Mouse (Mus musculus): ENCODE results near the gene Naxd. TPM values are rescaled to one million over a fixed set of nuclear protein-coding genes. Genes with fewer than 3 reads are reported as not detected.
A peak's percentile ranks its signal among the peaks of the same experiment; 100 is the strongest.

The Naxd gene
- total and polyA plus RNA-seq, 3 experiments, result 54.8 to 72.3 TPM; not detected in 1

DNA sequence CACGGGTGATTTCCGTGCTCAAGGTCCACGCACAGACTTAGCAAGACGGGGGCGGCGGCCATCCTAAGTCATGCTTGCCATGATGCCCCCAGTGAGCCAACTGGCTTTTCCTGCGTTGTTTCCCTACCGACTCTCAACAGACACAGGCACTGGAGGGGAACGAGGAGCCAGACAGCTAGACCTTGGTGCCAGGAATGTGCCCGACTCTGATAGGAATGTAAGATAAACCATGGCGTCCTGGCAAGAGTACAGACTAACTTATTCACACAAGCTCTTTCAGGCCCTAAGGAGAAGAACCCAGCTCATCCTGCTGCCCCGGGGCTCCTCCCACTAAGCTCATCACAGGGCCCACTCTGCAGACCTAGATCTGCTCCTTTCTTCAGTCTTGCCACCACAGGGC lies 44.7 kb downstream of the Naxd start:
- peaks cover 0 to 5% of the 10 kb centered on the region in 2 experiments; a peak in 1 of 4 replicates for H3K36me3 ChIP-seq (ENCODE audit: control insufficient read depth in 1 of 2, insufficient read depth in 2 of 2, low read length in 2 of 2)
- H3K4me3 ChIP-seq (ENCODE audit: control insufficient read depth in 1 of 2, insufficient read depth in 1 of 2, low read depth in 2 of 2, low read length in 2 of 2), result no peak overlapping the region

DNA sequence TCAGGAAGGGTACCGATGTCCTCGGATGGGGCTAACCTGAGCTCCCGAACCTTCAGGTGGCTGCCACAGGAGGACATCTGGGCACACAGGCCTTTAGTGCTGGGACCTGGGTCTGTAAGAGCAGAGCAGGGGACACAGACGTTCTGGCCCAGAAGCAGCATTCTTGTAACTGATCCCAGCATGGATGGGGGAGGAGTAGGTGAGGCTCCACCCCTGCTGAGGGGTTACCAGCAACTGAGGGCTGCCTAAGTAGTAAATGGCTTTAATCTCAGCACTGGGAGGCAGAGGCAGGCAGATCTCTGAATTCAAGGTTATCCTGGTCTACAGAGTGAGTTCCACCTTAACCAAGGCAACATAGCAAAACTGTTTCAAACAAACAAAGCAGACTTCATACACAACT lies 45.6 kb downstream of the Naxd start:
- no peak for DNase-seq (ENCODE audit: low read depth, low spot score)
- Histone ChIP-seq H3K36me3 (ENCODE audit: control insufficient read depth in 1 of 2, insufficient read depth in 2 of 2, low read length in 2 of 2) (peaks cover 0 to 5% of the 10 kb centered on the region in 2 experiments; a peak in 1 of 4 replicates), H3K9me3 (replicated peaks; ENCODE audit: insufficient read depth, low read length) (no peaks in the 10 kb centered on the region), H3K9ac (ENCODE audit: control insufficient read depth, low read depth, low read length, poor library complexity, severe bottlenecking) (no peak overlapping the region), H3K4me3 (ENCODE audit: control insufficient read depth in 1 of 2, insufficient read depth in 1 of 2, low read depth in 2 of 2, low read length in 2 of 2) (no peak overlapping the region), H3K4me1 (ENCODE audit: control insufficient read depth in 1 of 2, insufficient read depth in 2 of 2, low read length in 2 of 2) (no peaks in the 10 kb centered on the region), H3K27me3 (ENCODE audit: control insufficient read depth in 1 of 2, insufficient read depth in 2 of 2, low read length in 2 of 2) (no peaks in the 10 kb centered on the region), H3K27ac (ENCODE audit: control insufficient read depth, low read depth, low read length) (no peak overlapping the region), H3K79me2 (ENCODE audit: control insufficient read depth, insufficient read depth, low read length, poor library complexity) (no peaks in the 10 kb centered on the region; the same call in 1 of the 2 replicates)
- TF ChIP-seq ELF1 (IDR thresholded peaks at IDR 0.05; ENCODE audit: low read depth, low read length), result no peak
- TF ChIP-seq ZC3H11A (IDR thresholded peaks at IDR 0.05; ENCODE audit: low read depth, low read length), result no peak
- TF ChIP-seq TCF12 (IDR thresholded peaks at IDR 0.05; ENCODE audit: low read depth, low read length), result no peak
- TF ChIP-seq CTCF (IDR thresholded peaks at IDR 0.05 in 2 of 3, conservative IDR thresholded peaks at IDR 0.05 in 1 of 3; ENCODE audit: control insufficient read depth in 1 of 3, insufficient read depth in 1 of 3, low read depth in 2 of 3, low read length in 3 of 3, poor library complexity in 1 of 3, severe bottlenecking in 1 of 3), result no peak
- no peak for TF ChIP-seq POLR2AphosphoS2 (IDR thresholded peaks at IDR 0.05; ENCODE audit: low read length)
- no peak for TF ChIP-seq RCOR1 (IDR thresholded peaks at IDR 0.05; ENCODE audit: low read depth, low read length)
- TF ChIP-seq MEF2A (IDR thresholded peaks at IDR 0.05; ENCODE audit: extremely low read depth, insufficient replicate concordance, low read depth, low read length, poor library complexity, severe bottlenecking), result no peak
- no peak for TF ChIP-seq MYC (IDR thresholded peaks at IDR 0.05; ENCODE audit: low read depth, low read length)
- no peak for TF ChIP-seq USF2 (IDR thresholded peaks at IDR 0.05; ENCODE audit: borderline replicate concordance in 1 of 2, insufficient read depth in 1 of 2, low read depth in 1 of 2, low read length in 2 of 2)
- TF ChIP-seq JUND (IDR thresholded peaks at IDR 0.05; ENCODE audit: low read depth, low read length), result no peak

More for the DNA sequence above, 44.7 kb downstream of the Naxd start:
- no peak overlapping the region for H3K9ac ChIP-seq (ENCODE audit: control insufficient read depth, low read depth, low read length, poor library complexity, severe bottlenecking)
- TF ChIP-seq EP300 (IDR thresholded peaks at IDR 0.05; ENCODE audit: low read depth in 1 of 2, low read length in 2 of 2), result no peak
- TF ChIP-seq NELFE (IDR thresholded peaks at IDR 0.05; ENCODE audit: low read depth, low read length), result no peak
- no peak for TF ChIP-seq UBTF (IDR thresholded peaks at IDR 0.05; ENCODE audit: borderline replicate concordance, insufficient read depth, low read depth, low read length)
- H3K27me3 ChIP-seq (ENCODE audit: control insufficient read depth in 1 of 2, insufficient read depth in 2 of 2, low read length in 2 of 2), result no peaks in the 10 kb centered on the region
- DNase-seq (ENCODE audit: low read depth, low spot score), result no peak
- H3K27ac ChIP-seq (ENCODE audit: control insufficient read depth, low read depth, low read length), result no peak overlapping the region
- no peaks in the 10 kb centered on the region for H3K4me1 ChIP-seq (ENCODE audit: control insufficient read depth in 1 of 2, insufficient read depth in 2 of 2, low read length in 2 of 2)
- H3K79me2 ChIP-seq (ENCODE audit: control insufficient read depth, insufficient read depth, low read length, poor library complexity), result no peaks in the 10 kb centered on the region; the same call in 1 of the 2 replicates
- H3K9me3 ChIP-seq (replicated peaks; ENCODE audit: insufficient read depth, low read length), result no peaks in the 10 kb centered on the region

DNA sequence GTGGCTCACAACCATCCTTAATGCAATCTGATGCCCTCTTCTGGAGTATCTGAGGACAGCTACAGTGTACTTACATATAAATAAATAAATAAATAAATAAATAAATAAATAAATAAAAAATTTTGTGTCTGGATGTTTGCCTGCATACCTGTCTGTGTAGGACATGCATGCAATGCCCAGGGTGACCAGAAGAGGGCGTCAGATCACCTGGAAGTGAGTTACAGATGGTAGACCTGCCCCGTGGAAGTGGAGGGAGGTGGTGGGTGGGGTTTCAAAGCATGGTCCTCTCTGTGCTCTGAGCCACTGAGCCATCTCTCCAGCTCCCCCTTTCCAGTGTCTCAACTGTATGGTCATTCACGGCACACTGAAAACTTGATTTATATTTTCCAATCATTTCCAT lies 47.1 kb downstream of the Naxd start:
- Histone ChIP-seq H3K9me3 (replicated peaks; ENCODE audit: insufficient read depth, low read length) (no peaks in the 10 kb centered on the region), H3K27me3 (ENCODE audit: control insufficient read depth in 1 of 2, insufficient read depth in 2 of 2, low read length in 2 of 2) (no peaks in the 10 kb centered on the region), H3K4me3 (ENCODE audit: control insufficient read depth in 1 of 2, insufficient read depth in 1 of 2, low read depth in 2 of 2, low read length in 2 of 2) (no peak overlapping the region), H3K79me2 (ENCODE audit: control insufficient read depth, insufficient read depth, low read length, poor library complexity) (peaks cover 3% of the 10 kb centered on the region), H3K9ac (ENCODE audit: control insufficient read depth, low read depth, low read length, poor library complexity, severe bottlenecking) (no peak overlapping the region), H3K27ac (ENCODE audit: control insufficient read depth, low read depth, low read length) (no peak overlapping the region), H3K36me3 (ENCODE audit: control insufficient read depth in 1 of 2, insufficient read depth in 2 of 2, low read length in 2 of 2) (peaks cover 0 to 5% of the 10 kb centered on the region in 2 experiments; a peak in 1 of 4 replicates), H3K4me1 (ENCODE audit: control insufficient read depth in 1 of 2, insufficient read depth in 2 of 2, low read length in 2 of 2) (peaks cover 2% of the 10 kb centered on the region in 2 experiments; a peak in 1 of 4 replicates)
- 0 out of 2 replicates have a peak, but pooled peaks have one; percentile 6 for TF ChIP-seq ZC3H11A (IDR thresholded peaks at IDR 0.05; ENCODE audit: low read depth, low read length)
- no peak for TF ChIP-seq JUND (IDR thresholded peaks at IDR 0.05; ENCODE audit: low read depth, low read length)
- TF ChIP-seq RAD21 (IDR thresholded peaks at IDR 0.05; ENCODE audit: low read depth, low read length), result peak; percentile 38
- TF ChIP-seq SMC3 (IDR thresholded peaks at IDR 0.05; ENCODE audit: low read depth, low read length), result peak; percentile 44
- TF ChIP-seq CTCF (IDR thresholded peaks at IDR 0.05 in 2 of 3, conservative IDR thresholded peaks at IDR 0.05 in 1 of 3; ENCODE audit: control insufficient read depth in 1 of 3, insufficient read depth in 1 of 3, low read depth in 2 of 3, low read length in 3 of 3, poor library complexity in 1 of 3, severe bottlenecking in 1 of 3), result peak; percentile 64 to 78 (median 76)
- peak; percentile 57 for DNase-seq (ENCODE audit: low read depth, low spot score)

Measured in MEL (cell line).